Mouse (Mus musculus): Measurements from ENCODE around the gene Inpp5b.
A peak's percentile ranks its signal among the peaks of the same experiment; 100 is the strongest.
"Not testable (repeated sequence)": the region's sequence is repeated elsewhere in the genome, so short reads cannot be mapped to it uniquely, and the experiment has no call there.

Inpp5b gene

GRCm38 (mm10) chr4:124709961-124710446 lies 31.6 kb upstream of the Inpp5b start:
- DNase-seq (ENCODE audit: low spot score in 2 of 2), result no peak

DNA sequence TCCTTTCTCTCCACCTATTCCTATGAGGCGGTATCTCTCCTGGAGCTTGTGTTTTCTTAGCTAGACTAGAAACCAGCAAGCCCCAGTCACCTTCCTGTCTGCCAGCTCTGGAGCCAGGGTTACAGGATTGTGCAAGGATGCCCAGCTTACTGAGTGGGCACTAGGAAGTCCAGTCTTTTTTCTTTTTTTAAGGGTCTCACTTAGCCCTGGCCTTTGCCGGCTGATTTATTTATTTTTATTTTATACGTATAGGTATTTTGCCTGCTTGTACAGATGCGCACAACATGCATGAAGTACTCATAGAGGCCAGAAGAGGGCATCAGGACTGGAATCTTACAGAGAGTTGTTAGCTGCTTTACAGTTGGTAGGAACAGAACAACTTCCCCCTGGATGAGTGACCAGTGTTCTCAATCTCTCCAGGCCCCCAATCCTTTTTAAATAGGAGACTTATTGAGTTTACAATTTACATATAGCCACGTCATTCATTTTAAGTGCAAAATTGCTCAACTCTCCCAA lies 30.8 kb upstream of the Inpp5b start:
- DNase-seq (ENCODE audit: low spot score in 2 of 2), result no peak

GRCm38 (mm10) chr4:124712618-124713017 lies 29.0 kb upstream of the Inpp5b start:
- no peak for DNase-seq (ENCODE audit: low spot score in 2 of 2)

GRCm38 (mm10) chr4:124713850-124714249 lies 27.8 kb upstream of the Inpp5b start:
- DNase-seq (ENCODE audit: low spot score in 2 of 2), result not testable (repeated sequence)

GRCm38 (mm10) chr4:124714545-124715481 lies 26.8 kb upstream of the Inpp5b start, which contains the start of gene Sf3a3:
Sf3a3 (plus strand) TSS chr4:124714776.
- DNase-seq (ENCODE audit: low spot score in 2 of 2), result peak; percentile 89 to 93

GRCm38 (mm10) chr4:124719101-124719500 lies 22.5 kb upstream of the Inpp5b start:
- no peak for DNase-seq (ENCODE audit: low spot score in 2 of 2)

DNA sequence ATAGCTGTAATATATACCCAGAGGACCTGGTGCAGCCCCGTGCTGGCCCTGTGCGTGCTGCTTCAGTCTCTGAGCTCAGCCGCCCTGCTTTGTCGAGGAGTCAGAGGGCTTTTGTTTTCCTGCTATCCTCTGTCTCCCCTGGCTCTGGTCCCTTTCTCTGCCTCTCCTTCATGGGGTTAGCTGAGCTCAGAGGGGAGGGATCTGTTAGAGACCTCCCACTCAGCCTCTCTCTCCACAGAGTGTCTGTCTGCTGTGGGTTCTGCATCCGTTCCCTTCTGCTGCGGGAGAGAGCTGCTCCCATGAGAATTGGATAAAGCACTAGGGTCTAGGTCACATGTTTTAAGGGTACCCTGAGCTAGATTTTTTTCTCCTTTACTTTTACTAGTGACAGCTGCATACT lies 15.5 kb upstream of the Inpp5b start:
- DNase-seq (ENCODE audit: low spot score in 2 of 2), result no peak

GRCm38 (mm10) chr4:124736952-124737351 lies 4.7 kb upstream of the Inpp5b start:
- no peak for DNase-seq (ENCODE audit: low spot score in 2 of 2)

GRCm38 (mm10) chr4:124737486-124737885 lies 4.2 kb upstream of the Inpp5b start:
- DNase-seq (ENCODE audit: low spot score in 2 of 2), result no peak

- no peak for DNase-seq (ENCODE audit: low spot score in 2 of 2)
Measured at GRCm38 (mm10) chr4:124738013-124738412, 3.6 kb upstream of the Inpp5b start.

GRCm38 (mm10) chr4:124738783-124739182 lies 2.9 kb upstream of the Inpp5b start:
- no peak for DNase-seq (ENCODE audit: low spot score in 2 of 2)

- DNase-seq (ENCODE audit: low spot score in 2 of 2), result no peak
Measured at GRCm38 (mm10) chr4:124742839-124743238, 1.2 kb downstream of the Inpp5b start.

GRCm38 (mm10) chr4:124746577-124746976 lies 4.9 kb downstream of the Inpp5b start:
- DNase-seq (ENCODE audit: low spot score in 2 of 2), result no peak

GRCm38 (mm10) chr4:124747851-124748250 lies 6.2 kb downstream of the Inpp5b start:
- no peak for DNase-seq (ENCODE audit: low spot score in 2 of 2)

DNA sequence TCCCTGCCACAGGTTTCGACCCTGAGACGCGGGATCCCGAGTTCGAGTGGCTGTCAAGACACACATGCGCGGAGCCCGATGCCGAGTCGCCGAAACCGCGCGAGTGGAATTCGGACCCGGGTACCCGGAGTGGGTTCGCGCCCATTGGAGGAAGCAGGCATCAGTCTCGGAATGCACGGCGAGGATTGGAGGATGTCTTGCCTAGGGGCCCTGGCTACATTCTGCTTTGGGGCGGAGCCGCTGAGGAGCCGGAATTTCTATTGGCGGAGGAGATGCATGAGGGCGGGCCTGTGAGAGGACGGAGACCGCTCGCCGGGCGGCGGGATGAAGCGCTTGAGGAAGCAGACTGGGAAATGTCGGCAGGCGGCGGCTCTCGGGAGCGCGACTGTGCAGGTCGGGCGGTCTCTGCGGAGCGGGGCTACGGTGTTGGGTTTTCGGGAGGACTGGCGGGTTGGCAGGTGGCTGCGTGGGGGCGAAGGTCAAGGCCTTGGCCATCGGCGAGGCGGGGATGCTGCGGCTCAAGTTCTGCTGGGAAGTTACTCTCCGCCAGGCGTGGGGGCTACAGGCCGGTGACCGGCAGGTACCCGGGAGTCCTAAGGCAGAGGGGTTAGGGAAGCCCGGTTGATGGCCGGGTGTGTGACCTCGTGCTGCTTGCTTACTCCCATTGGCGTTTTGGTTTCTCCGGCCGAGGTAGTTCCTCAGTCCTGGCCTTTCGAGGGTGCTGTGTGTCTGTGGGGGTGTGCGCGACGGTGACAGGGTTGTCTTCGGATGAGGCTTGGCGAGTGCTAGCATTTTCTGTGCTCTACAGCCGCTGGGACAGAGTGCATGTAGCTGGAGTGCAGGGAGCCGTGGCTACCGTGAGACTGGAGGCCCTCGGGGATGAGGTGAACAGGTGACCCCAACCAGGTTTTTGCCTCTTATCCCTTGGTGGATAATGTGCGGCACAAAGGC lies 9.9 kb downstream of the Inpp5b start:
- DNase-seq (ENCODE audit: low spot score in 2 of 2), result peak; percentile 98

GRCm38 (mm10) chr4:124752281-124753199 lies 10.9 kb downstream of the Inpp5b start:
- no peak for DNase-seq (ENCODE audit: low spot score in 2 of 2)

DNA sequence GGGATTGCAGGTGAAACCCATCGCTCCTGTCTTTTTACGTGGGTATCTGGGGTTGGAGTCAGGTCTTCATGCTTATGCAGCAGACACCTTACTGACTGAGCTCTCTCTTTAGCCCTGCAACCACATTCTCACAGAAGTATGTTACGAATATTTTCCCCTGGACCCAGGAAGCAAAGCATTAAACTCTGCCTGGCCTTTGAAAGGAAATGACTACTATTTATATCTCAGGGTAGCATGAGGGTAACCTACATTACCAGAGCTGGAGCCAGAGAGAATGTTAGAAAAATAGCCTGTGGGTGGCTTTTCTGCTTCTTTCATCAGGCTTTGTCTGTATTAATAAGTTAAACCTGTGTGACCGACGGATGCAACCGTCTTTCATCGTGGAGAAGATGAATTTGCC lies 13.9 kb downstream of the Inpp5b start:
- no peak for DNase-seq (ENCODE audit: low spot score in 2 of 2)

DNA sequence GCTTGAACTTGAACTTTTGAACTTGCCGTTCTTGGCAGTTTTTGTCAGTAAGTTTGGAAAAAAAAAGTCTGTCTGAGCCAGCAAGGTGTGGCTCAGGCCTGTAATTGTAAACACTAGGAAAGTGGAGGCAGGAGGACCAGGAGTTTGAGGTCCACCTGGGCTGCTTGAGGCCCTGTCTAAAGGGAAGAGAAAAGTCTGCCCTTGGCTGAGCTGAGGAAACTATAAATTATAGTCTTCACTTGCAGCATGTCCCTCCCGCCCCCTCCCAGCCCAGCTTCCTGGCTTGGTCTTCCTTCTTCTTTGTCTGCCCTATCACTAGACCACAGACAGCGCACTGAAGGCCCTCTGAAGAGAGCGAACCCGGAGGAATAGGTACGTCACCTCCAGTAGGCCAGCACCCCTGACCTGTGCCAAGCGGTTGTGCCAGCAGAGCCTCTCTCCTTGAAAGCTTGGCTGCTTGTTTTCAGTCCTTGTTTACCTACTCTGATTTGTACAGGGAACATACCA lies 17.7 kb downstream of the Inpp5b start:
- DNase-seq (ENCODE audit: low spot score in 2 of 2), result no peak

- no peak for DNase-seq (ENCODE audit: low spot score in 2 of 2)
Measured at GRCm38 (mm10) chr4:124761201-124761600, 19.6 kb downstream of the Inpp5b start.

- DNase-seq (ENCODE audit: low spot score in 2 of 2), result no peak
Measured at GRCm38 (mm10) chr4:124762858-124763452, 21.3 kb downstream of the Inpp5b start.
